Mouse (Mus musculus): ENCODE measurements around the gene Ndufaf2. TPM values are rescaled to one million over a fixed set of nuclear protein-coding genes. Genes with fewer than 3 reads are reported as not detected.

Gene Ndufaf2
- polyA plus RNA-seq, 1 experiment from 2014 or later: 49.2 TPM

DNA sequence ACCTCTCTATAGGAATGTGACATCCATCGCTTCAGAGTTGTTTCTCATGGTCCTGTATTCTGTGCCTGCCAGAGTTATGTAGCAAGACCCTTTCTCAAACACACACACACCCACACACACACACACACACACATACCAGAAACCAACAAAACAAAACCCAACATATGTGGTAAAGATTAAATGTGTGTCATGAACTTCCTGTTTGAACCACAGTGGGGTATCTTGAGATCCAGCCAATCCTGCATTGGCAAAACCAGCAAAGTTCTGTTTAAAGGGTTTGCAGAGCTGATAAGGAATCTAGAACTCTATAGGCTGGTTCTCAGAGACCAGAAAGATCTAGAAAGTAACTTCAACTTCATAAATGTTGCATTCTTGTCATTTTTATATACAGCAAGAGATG, 11.6 kb upstream of the Ndufaf2 start:
- WGBS (ENCODE audit: insufficient replicate concordance): 89% methylated on average over 1 of the region's 1 CpGs
- peaks cover 54% of the 10 kb centered on the region for H3K36me3 ChIP-seq

DNA sequence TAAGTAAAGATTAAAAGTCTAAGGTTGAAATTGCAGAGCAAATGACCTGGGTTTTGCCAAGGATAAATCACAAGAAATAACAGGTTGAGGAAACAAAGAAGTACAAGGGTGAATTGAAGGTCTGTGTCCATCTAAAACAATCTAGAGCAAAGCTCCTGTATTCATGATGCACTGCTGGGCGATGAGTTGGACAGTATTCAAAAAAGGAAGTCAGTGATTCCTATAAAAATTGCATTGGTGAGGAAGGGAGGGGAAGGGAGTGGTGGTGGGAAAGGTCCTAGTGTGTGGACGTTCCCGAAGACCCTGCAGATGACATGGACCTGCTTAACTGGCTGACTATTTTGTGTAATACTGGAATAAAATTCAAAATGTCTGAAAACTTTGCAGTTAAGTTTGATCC, 6.2 kb upstream of the Ndufaf2 start:
- Histone ChIP-seq H3K4me2 (no peak overlapping the region), H3K36me3 (peaks cover 26% of the 10 kb centered on the region), H3K4me1 (peaks cover 5% of the 10 kb centered on the region), H3K27ac (no peak overlapping the region), H3K9me3 (replicated peaks) (no peaks in the 10 kb centered on the region), H3K27me3 (replicated peaks) (no peaks in the 10 kb centered on the region), H3K9ac (no peak overlapping the region), H3K4me3 (no peak overlapping the region)
- ATAC-seq: no peak
- 77% methylated on average over 3 of the region's 3 CpGs for WGBS (ENCODE audit: insufficient replicate concordance)

More for the DNA sequence above, 11.6 kb upstream of the Ndufaf2 start:
- Histone ChIP-seq H3K4me2 (no peak overlapping the region), H3K27me3 (replicated peaks) (no peaks in the 10 kb centered on the region), H3K4me1 (no peaks in the 10 kb centered on the region), H3K27ac (no peak overlapping the region), H3K9ac (no peak overlapping the region), H3K9me3 (replicated peaks) (no peaks in the 10 kb centered on the region), H3K4me3 (no peak overlapping the region)
- no peak for ATAC-seq

DNA sequence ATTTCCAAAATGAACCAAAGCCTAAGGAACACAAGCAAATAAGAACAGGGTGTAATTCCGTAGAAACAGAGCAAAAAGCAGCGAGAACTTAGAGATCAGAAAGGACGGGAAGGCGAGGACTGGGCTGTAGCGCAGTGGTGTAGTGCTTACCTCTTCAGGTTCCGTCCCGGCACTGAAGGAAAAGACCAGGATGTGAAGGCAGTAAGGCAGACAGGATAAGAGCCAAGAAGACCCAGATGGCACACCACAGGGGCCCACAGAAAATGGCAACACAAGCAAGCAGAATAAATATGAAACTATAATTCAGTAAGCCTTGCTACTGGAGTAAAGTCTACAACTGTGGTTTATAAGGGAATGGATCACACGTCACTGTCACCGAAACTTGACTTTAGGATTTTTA, 5.5 kb upstream of the Ndufaf2 start:
- H3K4me1 ChIP-seq: peaks cover 11% of the 10 kb centered on the region
- H3K9ac ChIP-seq: no peak overlapping the region
- no peaks in the 10 kb centered on the region for H3K27me3 ChIP-seq (replicated peaks)
- 90% methylated on average over 9 of the region's 9 CpGs for WGBS (ENCODE audit: insufficient replicate concordance)
- H3K4me2 ChIP-seq: no peak overlapping the region
- ATAC-seq: no peak
- H3K9me3 ChIP-seq (replicated peaks): no peaks in the 10 kb centered on the region
- no peak overlapping the region for H3K27ac ChIP-seq
- H3K36me3 ChIP-seq: peaks cover 19% of the 10 kb centered on the region
- H3K4me3 ChIP-seq: no peak overlapping the region

DNA sequence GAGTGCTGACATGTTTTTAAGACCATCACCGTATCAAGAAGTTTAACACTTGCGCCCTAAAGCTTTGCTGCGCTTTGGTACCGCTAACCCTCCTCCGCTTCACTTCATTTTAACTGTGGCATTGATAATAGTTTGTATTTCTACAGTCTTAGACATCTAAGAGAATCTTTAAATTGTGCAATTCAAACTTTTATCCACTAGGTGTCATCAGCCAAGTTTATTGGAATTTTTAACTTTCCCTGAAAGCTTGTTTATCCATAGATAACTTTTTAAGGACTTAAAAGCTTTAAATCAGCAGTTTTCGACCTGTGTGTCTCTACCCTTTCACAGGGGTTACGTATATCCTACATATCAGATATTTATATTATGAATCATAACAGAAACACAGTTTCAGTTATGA, 1.5 kb upstream of the Ndufaf2 start:
- 50% methylated on average over 7 of the region's 7 CpGs for WGBS (ENCODE audit: insufficient replicate concordance)
- Histone ChIP-seq H3K27ac (no peak overlapping the region), H3K27me3 (replicated peaks) (no peaks in the 10 kb centered on the region), H3K4me3 (peak overlapping the region; percentile 98), H3K4me1 (peaks cover 20% of the 10 kb centered on the region), H3K36me3 (peaks cover 19% of the 10 kb centered on the region), H3K9me3 (replicated peaks) (no peaks in the 10 kb centered on the region), H3K4me2 (peak overlapping the region; percentile 91), H3K9ac (peak overlapping the region; percentile 44)
- no peak for ATAC-seq

DNA sequence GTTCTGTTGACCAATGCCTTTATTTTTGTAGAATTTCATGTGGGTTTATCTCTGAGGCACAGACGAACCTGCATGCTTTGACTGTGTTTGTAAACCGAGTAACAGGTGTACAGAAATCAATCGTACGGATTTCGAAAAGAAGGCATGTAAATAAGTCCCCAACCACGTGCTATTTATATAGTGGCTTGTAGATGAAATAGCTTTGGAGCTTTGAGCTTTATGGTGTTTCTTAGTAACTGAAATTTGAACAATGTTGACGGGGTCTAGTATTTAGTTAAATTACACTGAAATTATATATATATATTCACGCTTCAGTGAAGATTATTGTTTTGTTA, 785 bp upstream of the Ndufaf2 start:
- 3% methylated on average over 8 of the region's 8 CpGs for WGBS (ENCODE audit: insufficient replicate concordance)
- Histone ChIP-seq H3K4me3 (peak overlapping the region; percentile 98), H3K4me1 (peaks cover 20% of the 10 kb centered on the region), H3K9me3 (replicated peaks) (no peaks in the 10 kb centered on the region), H3K27ac (no peak overlapping the region), H3K4me2 (peak overlapping the region; percentile 91), H3K27me3 (replicated peaks) (no peaks in the 10 kb centered on the region), H3K36me3 (peaks cover 19% of the 10 kb centered on the region), H3K9ac (peak overlapping the region; percentile 79)
- ATAC-seq: no peak

DNA sequence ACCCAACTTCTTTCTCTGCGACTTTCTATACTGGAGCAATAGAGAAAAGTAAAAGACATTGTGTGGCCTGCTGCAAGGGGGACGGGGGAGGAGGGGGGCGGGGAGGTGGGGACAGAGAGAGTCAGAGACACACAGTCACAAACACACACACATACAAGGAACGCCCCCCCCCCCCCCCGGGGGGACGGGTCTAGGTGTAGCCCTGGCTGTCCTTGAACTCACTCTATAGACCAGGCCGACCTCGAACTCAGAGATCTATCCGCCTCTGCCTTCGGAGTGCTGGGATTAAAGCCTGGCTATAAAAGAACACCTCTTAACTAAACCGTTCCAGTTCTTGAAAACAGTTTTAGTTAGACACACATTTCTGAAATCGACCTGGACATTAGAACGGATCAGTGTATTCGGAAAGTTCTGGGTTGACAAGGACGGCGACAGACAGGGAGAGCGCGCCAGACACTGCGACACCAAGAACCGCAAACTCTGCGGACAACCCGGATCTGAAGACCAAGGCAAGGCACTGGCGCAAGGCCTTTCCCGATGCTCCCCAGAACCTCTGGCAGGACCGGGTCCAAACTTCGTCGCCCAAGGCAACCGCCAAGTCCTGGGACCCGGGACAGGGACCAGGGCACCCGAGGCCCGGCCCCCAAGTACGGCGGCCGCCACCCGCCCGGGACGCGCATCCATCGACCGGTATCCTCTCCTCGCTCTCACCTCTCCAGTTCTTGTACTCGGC, 525 bp downstream of the Ndufaf2 start:
- peak overlapping the region; percentile 91 for H3K4me2 ChIP-seq
- no peaks in the 10 kb centered on the region for H3K27me3 ChIP-seq (replicated peaks)
- peaks cover 20% of the 10 kb centered on the region for H3K4me1 ChIP-seq
- peak overlapping the region; percentile 79 for H3K9ac ChIP-seq
- H3K27ac ChIP-seq: peak overlapping the region; percentile 40; the same call in 1 of the 2 replicates
- 4% methylated on average over 42 of the region's 42 CpGs for WGBS (ENCODE audit: insufficient replicate concordance)
- peak overlapping the region; percentile 98 for H3K4me3 ChIP-seq
- H3K36me3 ChIP-seq: peaks cover 12% of the 10 kb centered on the region
- peak; percentile 78 for ATAC-seq
- no peaks in the 10 kb centered on the region for H3K9me3 ChIP-seq (replicated peaks)

DNA sequence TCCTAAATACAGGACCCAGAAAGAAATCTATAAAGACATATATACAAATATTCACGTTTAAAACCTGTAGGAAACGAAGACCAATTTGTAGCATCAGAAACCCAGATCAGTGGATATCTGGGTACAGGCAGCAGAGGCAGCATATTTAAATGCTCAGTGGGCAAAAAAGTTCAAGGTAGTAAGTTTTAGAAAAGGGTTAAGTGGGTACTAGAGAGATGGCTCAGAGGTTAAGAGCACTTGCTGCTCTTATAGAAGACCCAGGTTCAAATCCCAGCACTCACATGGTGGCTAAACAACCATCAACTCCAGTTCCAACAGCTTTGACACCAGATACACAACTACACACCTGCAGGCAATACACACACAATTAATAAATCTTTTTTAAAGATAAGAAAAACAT, 1.3 kb downstream of the Ndufaf2 start:
- 67% methylated on average over 2 of the region's 2 CpGs for WGBS (ENCODE audit: insufficient replicate concordance)
- Histone ChIP-seq H3K4me2 (peak overlapping the region; percentile 91; the same call in 1 of the 2 replicates), H3K4me3 (peak overlapping the region; percentile 98; the same call in 1 of the 2 replicates), H3K27ac (no peak overlapping the region), H3K4me1 (peaks cover 20% of the 10 kb centered on the region), H3K9me3 (replicated peaks) (no peaks in the 10 kb centered on the region), H3K36me3 (peaks cover 11% of the 10 kb centered on the region), H3K27me3 (replicated peaks) (no peaks in the 10 kb centered on the region), H3K9ac (no peak overlapping the region)
- no peak for ATAC-seq

DNA sequence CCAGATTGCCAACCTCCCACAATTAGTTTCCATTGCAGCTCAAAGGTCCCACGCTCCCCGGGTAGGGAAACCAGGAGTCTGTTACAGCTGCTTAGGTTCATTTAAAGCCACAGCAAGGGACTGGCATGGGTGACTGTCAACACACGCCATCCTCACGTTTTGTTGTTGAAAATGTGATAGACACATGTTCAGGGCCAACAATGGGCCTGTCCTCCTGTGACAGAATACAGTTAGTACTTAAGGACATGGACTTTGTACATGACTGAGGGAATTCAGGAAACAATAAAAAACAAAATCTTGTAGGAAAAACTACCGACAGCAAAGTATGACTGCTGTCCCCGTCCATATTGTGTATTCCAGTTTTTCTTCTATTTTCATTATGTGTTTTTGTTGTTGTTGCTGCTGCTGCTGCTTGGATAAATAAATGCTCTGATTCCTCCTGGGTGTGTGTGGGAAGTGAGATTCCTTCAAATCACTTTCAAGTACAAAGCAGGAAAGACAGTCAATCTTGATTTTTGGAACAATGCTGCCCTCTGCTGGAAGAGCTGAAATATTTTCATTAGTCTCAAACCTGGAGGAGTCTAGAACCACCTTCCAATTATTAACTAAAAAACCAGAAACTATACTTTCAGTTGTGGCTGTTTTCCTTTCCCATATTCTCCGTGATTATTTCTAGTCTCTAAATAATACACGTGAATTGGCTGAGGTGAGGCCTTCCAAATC, 5.6 kb downstream of the Ndufaf2 start:
- Histone ChIP-seq H3K36me3 (no peaks in the 10 kb centered on the region), H3K4me2 (no peak overlapping the region), H3K27ac (no peak overlapping the region), H3K4me1 (peaks cover 7% of the 10 kb centered on the region), H3K9me3 (replicated peaks) (no peaks in the 10 kb centered on the region), H3K4me3 (no peak overlapping the region), H3K27me3 (replicated peaks) (no peaks in the 10 kb centered on the region), H3K9ac (no peak overlapping the region)
- ATAC-seq: no peak
- 62% methylated on average over 8 of the region's 8 CpGs for WGBS (ENCODE audit: insufficient replicate concordance)

DNA sequence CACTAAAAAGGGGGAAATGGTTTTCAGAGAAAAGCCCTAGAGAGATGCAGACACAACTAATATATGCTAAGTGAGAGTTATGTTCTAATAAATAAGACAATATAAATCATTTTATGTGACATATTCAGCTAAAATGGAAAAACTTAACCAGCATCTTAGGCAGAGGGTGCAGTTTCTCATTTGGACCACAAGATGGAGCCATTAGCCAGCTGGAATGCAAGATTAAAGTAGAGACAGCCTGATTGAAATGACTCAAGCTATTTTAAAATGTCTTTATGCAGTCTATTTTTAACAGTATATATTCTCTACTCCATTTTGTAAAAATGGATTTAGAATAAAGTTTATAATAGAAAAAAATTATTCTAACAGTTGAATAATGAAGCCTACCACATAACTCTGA, 6.6 kb downstream of the Ndufaf2 start:
- Histone ChIP-seq H3K4me2 (no peak overlapping the region), H3K36me3 (0 out of 2 replicates have a peak, but pooled peaks cover 3% of the 10 kb centered on the region), H3K4me1 (no peaks in the 10 kb centered on the region), H3K4me3 (no peak overlapping the region), H3K9me3 (replicated peaks) (no peaks in the 10 kb centered on the region), H3K9ac (no peak overlapping the region), H3K27ac (no peak overlapping the region), H3K27me3 (replicated peaks) (no peaks in the 10 kb centered on the region)
- no peak for ATAC-seq

DNA sequence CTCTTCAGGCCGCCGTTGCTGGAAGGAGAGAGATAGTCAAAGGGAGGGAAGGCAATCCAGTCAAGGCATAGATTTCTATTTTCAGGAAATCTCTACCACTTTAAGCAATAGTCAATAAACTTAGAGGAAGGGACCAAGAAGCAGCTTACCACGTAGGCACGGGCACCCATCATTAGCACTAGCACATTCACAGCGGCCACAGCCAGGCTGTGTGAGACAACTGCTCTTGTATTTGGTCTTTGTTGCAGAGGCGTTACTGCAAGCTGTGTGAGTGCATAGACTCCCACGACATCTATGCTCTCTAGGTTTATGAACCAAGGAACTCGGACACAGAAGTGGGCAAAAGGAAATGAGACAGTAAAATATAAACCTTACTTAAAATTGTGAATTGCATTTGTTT, 14.3 kb downstream of the Ndufaf2 start:
- Histone ChIP-seq H3K4me1 (no peaks in the 10 kb centered on the region), H3K9me3 (replicated peaks) (no peaks in the 10 kb centered on the region), H3K9ac (no peak overlapping the region), H3K4me3 (no peak overlapping the region), H3K4me2 (no peak overlapping the region), H3K27ac (no peak overlapping the region), H3K36me3 (0 out of 2 replicates have a peak, but pooled peaks cover 3% of the 10 kb centered on the region), H3K27me3 (replicated peaks) (no peaks in the 10 kb centered on the region)
- 83% methylated on average over 8 of the region's 8 CpGs for WGBS (ENCODE audit: insufficient replicate concordance)
- ATAC-seq: no peak

DNA sequence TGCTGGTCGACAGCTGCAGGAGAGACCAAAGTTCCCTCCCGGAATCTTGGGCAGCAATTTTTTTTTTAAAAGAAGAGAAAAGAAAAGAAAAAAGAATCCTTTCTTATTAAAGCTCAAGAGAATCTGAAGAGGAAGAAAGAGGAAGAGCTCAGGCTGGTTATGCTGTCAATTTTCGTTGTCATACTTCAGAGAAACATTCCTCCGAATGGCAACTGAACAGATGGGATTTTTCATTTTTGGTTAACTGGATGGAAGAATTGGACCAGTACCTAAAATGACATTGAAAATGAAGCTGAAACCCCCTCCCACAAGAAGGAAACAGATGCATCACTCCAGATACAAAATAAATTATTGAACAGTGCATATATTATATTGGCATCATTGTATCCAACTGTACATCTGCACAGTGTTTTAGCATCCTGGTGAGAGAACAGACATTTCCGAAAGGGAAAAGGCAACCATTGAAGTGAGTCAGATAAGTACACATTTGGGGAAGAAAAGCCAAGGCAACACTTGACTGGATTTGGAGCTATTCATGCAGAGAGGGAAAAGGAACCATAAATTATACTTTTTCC, 19.9 kb downstream of the Ndufaf2 start:
- Histone ChIP-seq H3K27me3 (replicated peaks) (no peaks in the 10 kb centered on the region), H3K4me1 (no peaks in the 10 kb centered on the region), H3K4me3 (no peak overlapping the region), H3K9ac (no peak overlapping the region), H3K27ac (no peak overlapping the region), H3K4me2 (no peak overlapping the region), H3K36me3 (no peaks in the 10 kb centered on the region), H3K9me3 (replicated peaks) (no peaks in the 10 kb centered on the region)
- WGBS (ENCODE audit: insufficient replicate concordance): 79% methylated on average over 5 of the region's 5 CpGs
- ATAC-seq: no peak

DNA sequence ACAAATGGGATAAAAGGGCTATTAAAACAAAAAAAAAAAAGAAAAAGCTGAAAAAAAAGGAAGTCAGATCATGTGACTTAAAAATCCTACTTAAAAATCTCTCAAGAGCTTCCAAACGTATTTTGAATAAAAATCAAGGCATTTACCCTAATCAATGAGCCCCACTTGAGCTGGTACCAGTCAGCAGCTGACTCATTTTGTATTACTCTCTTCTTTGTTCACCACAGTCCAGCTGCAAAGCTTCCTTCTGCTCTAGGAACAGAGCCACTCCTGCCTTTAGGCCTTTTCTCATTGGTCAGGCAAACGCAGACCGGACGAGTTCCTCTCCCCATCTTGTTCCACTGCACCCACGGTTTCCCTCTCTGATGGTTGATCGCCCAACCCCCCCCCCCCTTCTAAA, 22.8 kb downstream of the Ndufaf2 start:
- no peaks in the 10 kb centered on the region for H3K27me3 ChIP-seq (replicated peaks)
- no peaks in the 10 kb centered on the region for H3K36me3 ChIP-seq
- WGBS (ENCODE audit: insufficient replicate concordance): 67% methylated on average over 6 of the region's 6 CpGs
- H3K4me3 ChIP-seq: no peak overlapping the region
- H3K9me3 ChIP-seq (replicated peaks): no peaks in the 10 kb centered on the region
- ATAC-seq: no peak
- no peaks in the 10 kb centered on the region for H3K4me1 ChIP-seq
- H3K4me2 ChIP-seq: no peak overlapping the region
- H3K9ac ChIP-seq: no peak overlapping the region
- H3K27ac ChIP-seq: no peak overlapping the region
